Mouse (Mus musculus) limb, embryonic 14.5 days (tissue): ENCODE data around the gene Elfn2. TPM values are rescaled to one million over a fixed set of nuclear protein-coding genes. Genes with fewer than 3 reads are reported as not detected.

Source experiments
- ATAC-seq: fragments of 200-750 bp; cut with Nextera tagmentation; 2 replicates; pipeline ENCODE4 v1.8.0; 2017; ENCODE audit warnings: low read depth, moderate number of reproducible peaks, moderate TSS enrichment; ENCODE audit not compliant: low FRiP score
- DNase-seq: peaks from one replicate; pipeline ENCODE4 v3.0.0-alpha.2; 2015; ENCODE audit warnings: low spot score
- H3K27ac ChIP-seq: fragments of 300-500 bp; sonication (generic); replicated peaks from 2 replicates; pipeline ENCODE4 v1.5.1; 2014; ENCODE audit warnings: low read depth, mild to moderate bottlenecking, low read length, moderate library complexity, mixed read lengths
- H3K27me3 ChIP-seq: fragments of 300-500 bp; sonication (generic); 2 replicates; pipeline ENCODE4 v1.6.1; 2014; ENCODE audit warnings: low read length, mixed read lengths; ENCODE audit not compliant: control insufficient read depth, insufficient read depth
- H3K36me3 ChIP-seq: fragments of 300-500 bp; sonication (generic); 2 replicates; pipeline ENCODE4 v1.6.1; 2014; ENCODE audit warnings: mild to moderate bottlenecking, low read length, moderate library complexity, mixed read lengths; ENCODE audit not compliant: control insufficient read depth, insufficient read depth
- H3K4me1 ChIP-seq: fragments of 300-500 bp; sonication (generic); 2 replicates; pipeline ENCODE4 v1.6.1; 2014; ENCODE audit warnings: antibody characterized with exemption, low read length, mixed read lengths; ENCODE audit not compliant: control insufficient read depth, insufficient read depth
- H3K4me2 ChIP-seq: fragments of 300-500 bp; sonication (generic); replicated peaks from 2 replicates; pipeline ENCODE4 v1.6.1; 2014; ENCODE audit warnings: low read depth, mild to moderate bottlenecking, low read length, moderate library complexity; ENCODE audit not compliant: severe bottlenecking
- H3K4me3 ChIP-seq: fragments of 300-500 bp; sonication (generic); replicated peaks from 2 replicates; pipeline ENCODE4 v1.5.1; 2014; ENCODE audit warnings: low read length
- H3K9ac ChIP-seq: fragments of 300-500 bp; sonication (generic); 2 replicates; pipeline ENCODE4 v1.6.1; 2014; ENCODE audit warnings: mild to moderate bottlenecking, low read depth, low read length, moderate library complexity; ENCODE audit not compliant: severe bottlenecking
- H3K9me3 ChIP-seq: fragments of 300-500 bp; sonication (generic); 2 replicates; pipeline ENCODE4 v1.6.1; 2016; ENCODE audit warnings: low read length; ENCODE audit not compliant: control insufficient read depth
- POLR2A ChIP-seq: fragments of 200-500 bp; IDR thresholded peaks from 2 replicates; pipeline ENCODE4 v1.8.0; 2012; ENCODE audit warnings: inconsistent platforms, mild to moderate bottlenecking, moderate library complexity, borderline replicate concordance; ENCODE audit not compliant: insufficient read depth, insufficient read length; ENCODE audit errors: extremely low read depth
- WGBS: fragments of 180-500 bp; shearing (Covaris S2); extraction: QIAGEN DNeasy Blood & Tissue Kit; methylation state at CpG from one replicate; pipeline ENCODE4 v1.1.7; 2014; 5-methylcytosine and 5-hydroxymethylcytosine counted together
- polyA plus RNA-seq, 2 experiments: library from polyadenylated mRNA; depleted of rRNA in 1 of 2; stranded (reverse) in 1 of 2; unstranded in 1 of 2; fragments of >200 nt; fragmentation: Nextera tagmentation in 1 of 2; extraction: Ambion mirVana in 1 of 2; gene quantifications; 2 replicates each; pipeline versions ENCODE4 v1.2.1 to v1.2.3; 2012 to 2014

Gene Elfn2
- polyA plus RNA-seq, 2 experiments = 0.04 to 0.24 TPM

- H3K4me2 ChIP-seq = no peak overlapping the region
- no peaks in the 10 kb centered on the region for H3K4me1 ChIP-seq
- no peak for DNase-seq
- WGBS = 60% methylated on average over 6 of the region's 6 CpGs
- no peaks in the 10 kb centered on the region for H3K36me3 ChIP-seq
- H3K9me3 ChIP-seq = no peaks in the 10 kb centered on the region
- no peak overlapping the region for H3K27ac ChIP-seq
- TF ChIP-seq POLR2A = no peak
- no peak overlapping the region for H3K4me3 ChIP-seq
- no peak overlapping the region for H3K9ac ChIP-seq
- peaks cover 40% of the 10 kb centered on the region for H3K27me3 ChIP-seq
- ATAC-seq = no peak
Measured at GRCm38 (mm10) chr15:78674912-78675412, 43.6 kb downstream of the Elfn2 start.

DNA sequence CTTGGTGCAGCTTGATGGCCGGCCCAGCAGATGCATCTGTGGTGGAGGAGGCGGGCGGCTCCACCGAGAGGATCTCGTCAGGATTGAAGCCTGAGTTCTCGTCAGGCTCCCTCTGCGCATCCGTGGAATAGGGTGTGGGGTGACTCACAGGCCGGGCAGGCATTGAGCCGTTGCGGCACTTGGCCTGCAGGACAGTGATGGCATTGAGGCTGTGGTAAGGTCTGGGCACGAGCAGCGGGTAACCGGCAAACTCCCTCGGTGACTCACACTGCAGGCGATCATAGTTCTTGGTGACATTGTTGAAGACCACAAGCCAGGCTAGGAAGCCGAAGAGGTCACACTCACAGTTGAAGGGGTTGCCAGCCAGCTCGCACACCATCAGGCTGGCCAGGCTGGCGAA lies 45.1 kb downstream of the Elfn2 start:
- peaks cover 40% of the 10 kb centered on the region for H3K27me3 ChIP-seq
- no peak for ATAC-seq
- 83% methylated on average over 19 of the region's 19 CpGs for WGBS

GRCm38 (mm10) chr15:78670341-78670740 lies 48.2 kb downstream of the Elfn2 start:
- no peaks in the 10 kb centered on the region for H3K9me3 ChIP-seq
- no peak for ATAC-seq
- H3K4me3 ChIP-seq = no peak overlapping the region
- peaks cover 40% of the 10 kb centered on the region for H3K27me3 ChIP-seq
- no peaks in the 10 kb centered on the region for H3K36me3 ChIP-seq
- no peak for DNase-seq
- WGBS = 31% methylated on average over 5 of the region's 5 CpGs
- no peaks in the 10 kb centered on the region; the same call in 1 of the 2 replicates for H3K4me1 ChIP-seq
- no peak overlapping the region for H3K27ac ChIP-seq
- TF ChIP-seq POLR2A = no peak
- no peak overlapping the region for H3K9ac ChIP-seq
- H3K4me2 ChIP-seq = no peak overlapping the region

More for the DNA sequence above, 45.1 kb downstream of the Elfn2 start:
- no peak overlapping the region for H3K27ac ChIP-seq
- no peak overlapping the region for H3K4me2 ChIP-seq
- no peaks in the 10 kb centered on the region; the same call in 1 of the 2 replicates for H3K4me1 ChIP-seq
- no peaks in the 10 kb centered on the region for H3K36me3 ChIP-seq
- H3K4me3 ChIP-seq = no peak overlapping the region
- H3K9me3 ChIP-seq = no peaks in the 10 kb centered on the region
- TF ChIP-seq POLR2A = no peak
- no peak for DNase-seq
- no peak overlapping the region for H3K9ac ChIP-seq

DNA sequence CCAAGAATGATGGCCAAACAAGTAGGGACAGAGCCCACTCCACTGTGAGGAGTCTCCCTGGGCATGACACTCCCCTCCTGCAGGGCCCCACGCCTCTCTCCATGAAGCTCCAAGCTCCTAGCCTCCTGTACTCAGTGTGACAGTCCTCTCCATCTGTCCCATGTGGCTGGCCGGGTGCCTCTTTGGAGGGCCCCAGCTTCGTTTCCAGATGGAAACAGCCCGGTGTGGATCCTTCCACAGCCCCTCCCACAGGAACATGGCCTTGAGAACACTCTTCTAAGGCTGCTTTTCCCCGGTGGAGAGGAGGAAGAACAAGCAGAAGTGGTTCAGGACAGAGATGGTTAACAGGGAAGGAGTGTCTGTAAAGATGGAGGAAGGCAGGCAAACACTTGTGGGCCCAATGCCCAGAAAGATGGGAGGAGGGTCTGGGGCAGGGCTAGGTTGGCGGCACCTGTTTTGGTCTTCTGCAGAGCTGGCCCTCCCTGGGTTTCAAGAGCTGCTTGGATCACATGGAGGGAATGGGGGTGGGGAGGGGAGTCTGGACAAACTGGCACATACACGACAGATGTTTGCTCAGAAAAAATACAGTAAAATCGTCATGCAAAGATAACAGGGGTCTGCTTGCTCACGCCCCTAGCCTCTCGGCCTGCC lies 49.2 kb downstream of the Elfn2 start:
- Histone ChIP-seq H3K27ac (no peak overlapping the region), H3K4me1 (no peaks in the 10 kb centered on the region; the same call in 1 of the 2 replicates), H3K4me3 (no peak overlapping the region), H3K9ac (no peak overlapping the region), H3K9me3 (no peaks in the 10 kb centered on the region), H3K4me2 (no peak overlapping the region), H3K27me3 (peaks cover 36% of the 10 kb centered on the region), H3K36me3 (no peaks in the 10 kb centered on the region)
- ATAC-seq = no peak
- DNase-seq = no peak
- WGBS = 64% methylated on average over 10 of the region's 10 CpGs
- no peak for TF ChIP-seq POLR2A

GRCm38 (mm10) chr15:78664268-78664667 lies 54.3 kb downstream of the Elfn2 start:
- Histone ChIP-seq H3K9me3 (no peaks in the 10 kb centered on the region), H3K4me3 (no peak overlapping the region), H3K27me3 (no peaks in the 10 kb centered on the region), H3K9ac (no peak overlapping the region), H3K27ac (no peak overlapping the region), H3K4me1 (no peaks in the 10 kb centered on the region), H3K4me2 (no peak overlapping the region), H3K36me3 (no peaks in the 10 kb centered on the region)
- no peak for ATAC-seq
- no peak for TF ChIP-seq POLR2A
- 57% methylated on average over 5 of the region's 5 CpGs for WGBS
- DNase-seq = no peak
